Mouse (Mus musculus) limb, embryonic 13.5 days (tissue): ENCODE measurements around the gene Cd200r3. TPM values are rescaled to one million over a fixed set of nuclear protein-coding genes. Genes with fewer than 3 reads are reported as not detected.

ENCODE experiments used
- ATAC-seq: fragments of 200-750 bp; cut with Nextera tagmentation; 2 replicates; pipeline ENCODE4 v1.8.0; 2017; ENCODE audit warnings: low read depth, moderate number of reproducible peaks, moderate TSS enrichment; ENCODE audit not compliant: low FRiP score
- H3K27ac ChIP-seq: fragments of 300-500 bp; sonication (generic); 2 replicates; pipeline ENCODE4 v1.5.1; 2015; ENCODE audit warnings: inconsistent platforms, mild to moderate bottlenecking, moderate library complexity
- H3K27me3 ChIP-seq: fragments of 300-500 bp; sonication (generic); 2 replicates; pipeline ENCODE4 v1.6.1; 2015; ENCODE audit warnings: mild to moderate bottlenecking, inconsistent platforms
- H3K36me3 ChIP-seq: fragments of 300-500 bp; sonication (generic); 2 replicates; pipeline ENCODE4 v1.6.1; 2015; ENCODE audit warnings: inconsistent platforms, mild to moderate bottlenecking, moderate library complexity
- H3K4me1 ChIP-seq: fragments of 300-500 bp; sonication (generic); 2 replicates; pipeline ENCODE4 v1.6.1; 2015; ENCODE audit warnings: inconsistent platforms
- H3K4me2 ChIP-seq: fragments of 300-500 bp; sonication (generic); replicated peaks from 2 replicates; pipeline ENCODE4 v1.6.1; 2015; ENCODE audit warnings: inconsistent platforms, mild to moderate bottlenecking, moderate library complexity
- H3K4me3 ChIP-seq: fragments of 300-500 bp; sonication (generic); 2 replicates; pipeline ENCODE4 v1.5.1; 2015; ENCODE audit warnings: moderate library complexity, mild to moderate bottlenecking, inconsistent platforms
- H3K9ac ChIP-seq: fragments of 300-500 bp; sonication (generic); 2 replicates; pipeline ENCODE4 v1.6.1; 2015; ENCODE audit warnings: mild to moderate bottlenecking, inconsistent platforms
- H3K9me3 ChIP-seq: fragments of 300-500 bp; sonication (generic); 2 replicates; pipeline ENCODE4 v1.6.1; 2016; ENCODE audit warnings: inconsistent platforms
- WGBS: fragments of 180-500 bp; shearing (Covaris S2); methylation state at CpG from one replicate; pipeline ENCODE4 v1.1.7; 2015; 5-methylcytosine and 5-hydroxymethylcytosine counted together
- polyA plus RNA-seq: library from polyadenylated mRNA; unstranded; fragments of >200 nt; fragmentation: Nextera tagmentation; extraction: Ambion mirVana; gene quantifications from 2 replicates; pipeline ENCODE4 v1.2.1, GENCODE M21; 2015

Gene Cd200r3
- polyA plus RNA-seq, 1 experiment from 2014 or later, result 0.36 TPM

DNA sequence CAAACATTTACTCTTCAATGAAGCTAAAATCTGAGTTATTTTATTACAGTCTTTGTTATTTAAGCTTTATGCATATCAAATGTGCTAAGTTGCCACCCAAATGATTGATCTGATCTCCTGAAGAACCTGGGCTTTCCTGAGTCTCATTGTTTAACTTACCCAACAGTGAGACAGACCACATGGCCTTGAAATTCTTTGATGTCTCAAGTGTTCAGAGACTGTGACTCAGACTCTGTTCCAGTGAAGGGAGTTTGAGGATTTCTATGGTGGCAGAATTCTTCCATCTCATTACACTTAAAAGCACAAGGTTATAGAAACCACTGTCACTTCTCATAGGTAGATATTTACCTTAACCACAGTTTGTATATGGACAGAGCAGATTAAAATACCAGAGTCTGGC lies 32.6 kb downstream of the Cd200r3 start:
- no peak overlapping the region for H3K27ac ChIP-seq
- 0 out of 2 replicates have a peak, but pooled peaks cover 5% of the 10 kb centered on the region for H3K9me3 ChIP-seq
- H3K9ac ChIP-seq, result no peak overlapping the region
- H3K4me2 ChIP-seq, result no peak overlapping the region
- no peaks in the 10 kb centered on the region for H3K36me3 ChIP-seq
- H3K27me3 ChIP-seq, result no peaks in the 10 kb centered on the region
- no peak for ATAC-seq
- no peak overlapping the region for H3K4me3 ChIP-seq
- H3K4me1 ChIP-seq, result peaks cover 5% of the 10 kb centered on the region

DNA sequence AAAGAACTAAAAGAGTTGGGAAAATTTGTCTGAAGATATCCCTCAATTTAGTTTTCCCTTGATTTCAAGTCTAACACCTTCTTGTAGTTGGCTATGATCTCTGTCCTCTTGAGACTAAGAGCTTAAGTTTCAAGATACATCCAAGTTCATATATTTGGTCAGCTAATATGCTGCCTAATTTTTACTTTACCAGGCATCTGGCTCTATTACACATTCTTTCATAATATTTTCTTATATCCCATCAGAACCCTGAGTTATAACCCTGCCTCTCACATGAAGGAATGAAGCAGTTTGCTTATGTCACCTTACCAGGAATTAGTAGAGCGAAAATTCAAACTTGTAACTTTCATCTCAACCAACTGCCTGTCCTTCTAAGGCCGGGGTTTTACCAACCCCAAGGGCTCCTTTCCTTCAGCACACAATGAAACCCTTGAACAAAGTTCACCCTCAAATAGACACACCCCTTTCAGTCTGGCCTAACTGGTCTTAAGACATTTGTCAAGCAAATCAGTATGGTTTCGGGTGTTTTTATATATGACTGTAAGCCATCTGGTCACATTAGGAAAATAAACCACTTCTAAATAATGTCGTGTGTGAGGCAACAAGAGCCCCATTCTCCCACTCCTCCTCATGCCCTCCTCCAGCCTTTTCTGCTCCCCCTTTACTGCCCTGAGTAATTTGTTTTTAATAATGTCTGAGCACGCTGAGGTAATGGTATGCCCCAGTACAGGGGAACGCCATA lies 33.6 kb downstream of the Cd200r3 start:
- no peak overlapping the region for H3K9ac ChIP-seq
- H3K27ac ChIP-seq, result no peak overlapping the region; the same call in 1 of the 2 replicates
- H3K9me3 ChIP-seq, result 0 out of 2 replicates have a peak, but pooled peaks cover 5% of the 10 kb centered on the region
- 18% methylated on average over 6 of the region's 6 CpGs for WGBS
- peaks cover 5% of the 10 kb centered on the region for H3K4me1 ChIP-seq
- ATAC-seq, result peak; percentile 91
- H3K4me3 ChIP-seq, result no peak overlapping the region
- H3K36me3 ChIP-seq, result no peaks in the 10 kb centered on the region
- no peaks in the 10 kb centered on the region for H3K27me3 ChIP-seq
- no peak overlapping the region for H3K4me2 ChIP-seq

DNA sequence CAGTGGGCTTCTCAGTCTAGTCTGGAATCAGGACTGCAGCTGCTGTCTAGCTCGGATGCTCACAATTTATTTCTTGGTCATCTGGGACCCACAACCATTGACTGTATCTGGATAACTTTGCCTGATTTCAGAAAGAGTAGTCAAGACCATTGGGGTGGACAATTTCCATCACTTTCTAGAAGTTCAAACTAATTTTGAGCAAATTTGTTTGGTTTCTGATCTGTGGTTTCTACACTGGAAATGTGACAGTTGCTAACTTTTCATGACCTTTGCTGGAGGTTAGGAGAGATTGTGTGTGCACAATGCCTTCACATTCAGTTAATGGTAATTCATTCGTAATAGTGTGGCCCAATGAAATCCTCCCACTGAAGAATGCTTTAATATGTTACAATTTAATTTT lies 34.7 kb downstream of the Cd200r3 start:
- 71% methylated on average over 2 of the region's 2 CpGs for WGBS
- H3K27ac ChIP-seq, result no peak overlapping the region

DNA sequence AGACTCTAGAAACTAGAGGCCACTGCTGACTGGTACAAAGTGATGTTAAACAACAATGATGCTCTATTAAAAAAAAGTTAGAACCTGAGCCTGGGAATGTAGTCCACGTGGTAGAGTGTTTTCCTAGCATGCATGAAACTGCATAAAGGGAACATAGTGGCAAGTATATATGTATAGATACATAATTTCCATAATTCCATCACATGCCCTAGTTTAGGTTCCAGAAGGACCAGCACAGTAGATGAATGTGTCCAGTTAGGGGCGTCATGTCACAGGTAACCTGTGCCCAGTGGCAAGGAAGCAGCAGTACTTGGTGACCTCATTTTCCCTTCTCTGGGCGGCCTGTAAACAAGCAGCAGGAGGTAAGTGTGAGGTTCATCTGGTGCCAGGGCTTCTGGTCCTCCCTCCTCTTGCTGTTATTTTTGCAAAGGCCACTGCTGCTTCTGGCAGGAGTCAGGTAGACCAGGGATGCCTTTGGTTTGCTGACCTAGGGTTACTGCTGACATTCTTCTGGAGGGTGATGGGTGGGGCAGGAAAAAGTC lies 35.9 kb downstream of the Cd200r3 start:
- Histone ChIP-seq H3K9ac (no peak overlapping the region), H3K4me3 (no peak overlapping the region), H3K27ac (no peak overlapping the region), H3K27me3 (no peaks in the 10 kb centered on the region), H3K36me3 (no peaks in the 10 kb centered on the region), H3K4me2 (no peak overlapping the region), H3K4me1 (peaks cover 5% of the 10 kb centered on the region), H3K9me3 (no peaks in the 10 kb centered on the region)
- WGBS, result 58% methylated on average over 3 of the region's 3 CpGs
- ATAC-seq, result no peak

More for the DNA sequence above, 34.7 kb downstream of the Cd200r3 start:
- no peaks in the 10 kb centered on the region for H3K36me3 ChIP-seq
- no peak overlapping the region for H3K4me3 ChIP-seq
- no peaks in the 10 kb centered on the region for H3K27me3 ChIP-seq
- no peak for ATAC-seq
- no peak overlapping the region for H3K4me2 ChIP-seq
- H3K9ac ChIP-seq, result no peak overlapping the region
- peaks cover 5% of the 10 kb centered on the region for H3K4me1 ChIP-seq
- H3K9me3 ChIP-seq, result 0 out of 2 replicates have a peak, but pooled peaks cover 5% of the 10 kb centered on the region

DNA sequence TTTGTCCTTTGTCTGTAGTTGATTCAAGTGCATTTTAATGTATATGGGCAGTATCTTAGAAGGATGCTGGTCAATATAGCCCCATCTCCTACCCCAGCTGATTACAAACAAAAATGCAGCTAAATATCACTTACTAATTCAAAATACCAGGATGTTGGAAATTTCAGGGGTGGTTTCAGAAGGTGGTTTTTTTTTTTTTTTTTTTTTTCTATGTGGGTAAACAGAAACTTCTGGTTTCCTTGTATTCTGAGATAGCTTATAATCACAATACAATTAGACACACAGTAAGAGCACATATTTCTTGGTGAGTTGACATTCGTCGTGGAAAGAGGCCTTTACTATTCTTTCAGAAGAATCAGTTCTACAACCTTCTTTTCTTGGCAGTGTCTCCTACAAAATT lies 39.5 kb downstream of the Cd200r3 start:
- H3K27ac ChIP-seq, result no peak overlapping the region
- no peak overlapping the region for H3K9ac ChIP-seq
- no peaks in the 10 kb centered on the region for H3K9me3 ChIP-seq
- no peaks in the 10 kb centered on the region for H3K36me3 ChIP-seq
- H3K4me2 ChIP-seq, result no peak overlapping the region
- H3K4me1 ChIP-seq, result peaks cover 1% of the 10 kb centered on the region; the same call in 1 of the 2 replicates
- H3K4me3 ChIP-seq, result no peak overlapping the region
- WGBS, result 83% methylated on average over 2 of the region's 2 CpGs
- H3K27me3 ChIP-seq, result no peaks in the 10 kb centered on the region
- ATAC-seq, result no peak

DNA sequence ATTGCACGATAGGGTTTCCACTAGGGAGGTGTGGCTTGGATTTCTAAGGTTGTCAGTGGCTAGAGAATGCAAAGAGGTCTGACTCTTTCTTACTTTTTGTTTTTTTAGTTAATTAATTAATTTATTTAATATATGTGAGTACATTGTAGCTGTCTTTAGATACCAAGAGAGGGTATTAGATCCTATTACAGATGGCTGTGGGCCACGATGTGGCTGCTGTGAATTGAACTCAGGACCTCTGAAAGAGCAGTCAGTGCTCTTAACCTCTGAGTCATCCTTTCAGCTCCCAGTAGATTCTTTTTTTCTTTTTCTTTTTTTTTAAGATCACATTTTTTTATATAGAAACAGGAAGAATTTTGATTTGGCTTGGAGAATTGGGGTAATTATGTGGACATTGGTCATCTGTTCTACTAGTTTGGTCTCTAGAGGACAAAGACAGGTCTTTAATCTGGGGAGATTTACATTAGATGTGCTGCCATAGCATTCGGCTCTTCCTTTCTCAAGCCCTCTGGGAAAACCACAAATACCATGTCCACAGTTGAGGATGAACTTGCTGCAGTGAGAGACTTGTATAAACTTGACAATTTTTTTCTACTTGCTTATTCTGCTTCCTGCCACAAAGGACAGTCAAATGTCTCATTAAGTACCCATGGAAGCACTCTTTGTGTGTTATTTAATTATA lies 40.0 kb downstream of the Cd200r3 start:
- Histone ChIP-seq H3K9me3 (no peaks in the 10 kb centered on the region), H3K27me3 (no peaks in the 10 kb centered on the region), H3K36me3 (no peaks in the 10 kb centered on the region), H3K27ac (no peak overlapping the region), H3K9ac (no peak overlapping the region), H3K4me2 (no peak overlapping the region), H3K4me1 (no peaks in the 10 kb centered on the region), H3K4me3 (no peak overlapping the region)
- 86% methylated on average over 3 of the region's 3 CpGs for WGBS
- ATAC-seq, result no peak

DNA sequence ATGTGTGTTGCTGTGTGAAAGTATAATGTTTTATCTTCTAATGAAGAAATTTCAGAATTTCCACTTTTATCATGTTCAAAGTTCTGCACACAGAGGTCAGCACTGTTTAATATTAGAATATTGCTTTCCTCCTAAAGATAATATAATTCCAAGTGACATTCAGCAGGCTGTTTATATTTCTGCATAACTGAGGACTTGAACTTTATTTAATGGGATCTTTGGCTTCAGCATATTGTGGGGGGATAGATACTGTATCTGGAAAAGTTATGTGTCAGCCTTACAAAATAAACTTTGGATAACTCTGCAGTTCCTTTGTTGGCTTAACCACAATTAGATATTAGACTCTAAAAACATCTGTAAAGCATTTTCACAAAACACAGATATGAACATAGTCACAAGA lies 40.6 kb downstream of the Cd200r3 start:
- Histone ChIP-seq H3K4me2 (no peak overlapping the region), H3K4me1 (no peaks in the 10 kb centered on the region), H3K36me3 (no peaks in the 10 kb centered on the region), H3K27ac (no peak overlapping the region), H3K4me3 (no peak overlapping the region), H3K9ac (no peak overlapping the region), H3K9me3 (no peaks in the 10 kb centered on the region), H3K27me3 (no peaks in the 10 kb centered on the region)
- ATAC-seq, result no peak

DNA sequence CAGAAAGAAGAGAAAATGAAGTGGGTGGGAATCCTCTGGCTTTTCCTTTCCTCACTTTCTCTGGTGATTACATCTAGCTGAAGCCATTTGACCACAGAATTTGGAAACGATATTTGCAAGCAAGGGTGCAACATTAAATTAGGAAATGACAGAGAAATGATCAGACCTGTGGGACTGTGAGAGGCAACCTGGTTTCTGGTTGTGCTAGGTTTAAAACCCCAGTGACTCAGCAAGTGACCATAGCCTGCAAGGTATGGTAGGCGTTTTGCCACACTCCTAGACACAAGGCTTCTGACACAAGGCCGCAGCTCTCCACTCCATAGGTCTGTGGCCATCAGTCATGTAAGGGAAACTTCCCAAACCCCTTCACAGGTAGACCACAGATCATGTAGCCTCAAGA lies 41.4 kb downstream of the Cd200r3 start:
- WGBS, result 84% methylated on average over 3 of the region's 3 CpGs
- no peak overlapping the region for H3K9ac ChIP-seq
- no peak overlapping the region for H3K4me3 ChIP-seq
- H3K4me2 ChIP-seq, result no peak overlapping the region
- H3K9me3 ChIP-seq, result no peaks in the 10 kb centered on the region
- H3K27me3 ChIP-seq, result no peaks in the 10 kb centered on the region
- ATAC-seq, result no peak
- H3K27ac ChIP-seq, result no peak overlapping the region
- no peaks in the 10 kb centered on the region for H3K4me1 ChIP-seq
- H3K36me3 ChIP-seq, result no peaks in the 10 kb centered on the region

DNA sequence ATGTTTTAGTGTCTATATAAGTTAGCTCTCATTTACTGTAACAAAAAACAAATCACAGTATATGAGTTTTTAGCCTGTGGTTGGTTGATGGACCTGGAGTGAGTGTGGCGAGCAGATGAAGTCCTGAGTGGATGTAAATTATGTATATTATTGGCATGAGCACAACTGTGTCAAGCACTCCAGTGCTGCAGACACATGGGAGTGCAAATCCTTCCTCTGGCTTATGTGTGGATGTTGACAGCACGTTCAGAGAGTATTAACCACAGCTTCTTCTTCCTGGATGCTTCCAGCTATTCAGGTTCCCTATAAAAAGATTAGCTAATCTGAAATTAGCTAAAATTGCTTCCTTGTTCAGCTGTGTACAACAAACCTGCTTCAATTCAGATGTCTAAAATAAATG lies 42.6 kb downstream of the Cd200r3 start:
- no peaks in the 10 kb centered on the region for H3K4me1 ChIP-seq
- H3K9ac ChIP-seq, result no peak overlapping the region
- no peaks in the 10 kb centered on the region for H3K36me3 ChIP-seq
- H3K9me3 ChIP-seq, result no peaks in the 10 kb centered on the region
- ATAC-seq, result no peak
- no peaks in the 10 kb centered on the region for H3K27me3 ChIP-seq
- H3K4me2 ChIP-seq, result no peak overlapping the region
- H3K27ac ChIP-seq, result no peak overlapping the region
- 63% methylated on average over 2 of the region's 2 CpGs for WGBS
- no peak overlapping the region for H3K4me3 ChIP-seq

DNA sequence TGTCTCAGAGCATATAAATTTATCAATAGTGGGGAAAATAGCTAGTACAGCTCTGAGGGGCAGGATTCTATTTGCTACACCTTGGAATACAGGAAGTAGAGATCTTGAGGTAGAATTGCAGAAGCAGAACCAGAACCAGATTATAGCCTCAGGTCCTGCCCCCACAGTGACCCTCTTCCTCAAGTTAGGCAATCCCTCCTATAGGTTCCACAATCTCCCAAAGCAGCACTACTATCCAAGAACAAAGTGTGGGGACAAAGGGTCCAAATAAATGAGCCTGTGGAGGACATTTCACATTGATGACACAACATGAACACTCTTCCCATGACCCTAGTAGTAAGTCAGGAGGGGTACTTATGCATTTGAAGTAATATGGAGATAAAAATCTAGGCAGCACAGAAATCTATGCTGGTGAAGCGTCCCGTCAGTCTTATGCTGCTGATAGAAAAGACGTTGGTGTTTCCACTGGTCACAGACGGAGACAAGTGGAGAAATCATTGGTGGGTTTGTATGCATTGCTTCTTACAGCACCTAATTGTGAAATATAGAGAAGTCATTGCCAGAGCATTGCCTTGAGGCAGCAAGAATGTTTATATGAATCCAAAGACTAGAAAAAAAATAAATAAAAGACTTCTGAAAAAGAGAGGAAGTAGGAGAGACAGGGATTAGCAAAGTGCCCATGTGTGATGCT lies 45.3 kb downstream of the Cd200r3 start:
- Histone ChIP-seq H3K4me3 (no peak overlapping the region), H3K4me1 (no peaks in the 10 kb centered on the region), H3K36me3 (no peaks in the 10 kb centered on the region), H3K9ac (no peak overlapping the region), H3K4me2 (no peak overlapping the region), H3K27ac (no peak overlapping the region), H3K9me3 (no peaks in the 10 kb centered on the region), H3K27me3 (no peaks in the 10 kb centered on the region)
- no peak for ATAC-seq
- WGBS, result 89% methylated on average over 4 of the region's 4 CpGs

DNA sequence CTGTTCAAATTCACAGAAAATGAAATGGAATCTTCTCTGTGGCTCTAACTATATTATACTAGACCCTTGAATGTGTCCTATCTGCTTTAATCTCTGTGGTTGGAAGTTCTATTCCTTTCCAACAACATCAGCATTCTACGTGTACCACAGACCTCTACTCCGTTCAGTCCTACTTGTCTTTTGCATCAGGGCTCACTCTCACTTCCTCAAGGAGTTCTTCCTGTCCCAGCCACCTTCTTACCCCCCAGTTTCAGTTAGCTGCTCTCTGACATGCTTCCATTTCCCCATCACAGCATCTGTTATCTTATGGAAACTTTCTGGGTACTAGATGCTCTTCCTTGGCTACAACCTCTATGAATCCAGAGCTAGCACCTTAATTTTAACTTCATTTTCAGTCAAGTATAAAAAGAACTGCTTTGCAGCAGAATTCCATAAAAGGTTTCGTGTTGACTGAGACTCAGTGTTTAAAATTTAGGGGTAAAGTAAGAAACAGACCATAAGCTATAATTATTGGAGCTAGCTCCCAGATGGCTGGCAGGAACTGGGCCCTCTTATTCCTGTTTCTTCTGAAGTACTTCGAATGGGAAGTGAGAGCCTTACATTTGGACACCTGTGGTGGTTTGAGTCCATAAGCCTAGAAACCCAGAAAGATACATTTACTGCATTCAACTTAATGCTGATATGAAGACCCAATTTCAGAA lies 50.0 kb downstream of the Cd200r3 start:
- H3K36me3 ChIP-seq, result no peaks in the 10 kb centered on the region
- H3K4me2 ChIP-seq, result no peak overlapping the region
- ATAC-seq, result no peak
- H3K4me1 ChIP-seq, result peaks cover 5% of the 10 kb centered on the region; the same call in 1 of the 2 replicates
- H3K4me3 ChIP-seq, result no peak overlapping the region
- no peaks in the 10 kb centered on the region for H3K27me3 ChIP-seq
- no peaks in the 10 kb centered on the region for H3K9me3 ChIP-seq
- no peak overlapping the region for H3K9ac ChIP-seq
- no peak overlapping the region for H3K27ac ChIP-seq
- WGBS, result 79% methylated on average over 4 of the region's 4 CpGs
